Comparison of ENCODE assay signal across 7 mouse cellular contexts in genomic region chr4:63494401-63494966, GRCm38 (mm10). TPM values are rescaled to one million over a fixed set of nuclear protein-coding genes. Genes with fewer than 3 reads are reported as not detected.
DNase-seq lines count a peak whose midpoint lies in the region; ATAC-seq and TF ChIP-seq lines count a peak whose summit lies in the region.

No protein-coding gene starts in this region.

- whole genome bisulfite sequencing in forebrain, embryonic 10.5 days: 2% methylated on average over 43 of the region's 43 CpGs
- 5% methylated on average over 43 of the region's 43 CpGs for WGBS in intestine, embryonic 16.5 days
- WGBS in small intestine, adult 2 months: 3% methylated on average over 43 of the region's 43 CpGs

- H3K4me2 ChIP-seq in intestine, embryonic 16.5 days (ENCODE audit: low read depth, low read length): peak overlapping the region; percentile 97

- H3K27ac ChIP-seq in forebrain, embryonic 10.5 days: peak overlapping the region; percentile 87
- no peak overlapping the region for H3K27ac ChIP-seq in intestine, embryonic 16.5 days (ENCODE audit: low read length)
- H3K27ac ChIP-seq in small intestine, adult 2 months (ENCODE audit: insufficient read depth, low read depth, low read length): no peak overlapping the region

- TF ChIP-seq CTCF in small intestine, adult 2 months (IDR thresholded peaks at IDR 0.05; ENCODE audit: extremely low read depth, insufficient read length, insufficient replicate concordance, low read depth, low read length): no peak

- no peak for ATAC-seq in intestine, embryonic 16.5 days

- H3K36me3 ChIP-seq in forebrain, embryonic 10.5 days (replicated peaks): peaks cover 2% of the 10 kb centered on the region; the same call in 1 of the 2 replicates
- no peaks in the 10 kb centered on the region for H3K36me3 ChIP-seq in intestine, embryonic 16.5 days (ENCODE audit: control insufficient read depth, insufficient read depth, low read length)
- H3K36me3 ChIP-seq in small intestine, adult 2 months (ENCODE audit: control insufficient read depth, insufficient read depth, low read length): no peaks in the 10 kb centered on the region

- peak overlapping the region; percentile 78 for H3K4me3 ChIP-seq in forebrain, embryonic 10.5 days
- peak overlapping the region; percentile 74 for H3K4me3 ChIP-seq in intestine, embryonic 16.5 days (ENCODE audit: low read length)
- H3K4me3 ChIP-seq in small intestine, adult 2 months (ENCODE audit: low read depth, low read length): peak overlapping the region; percentile 75

- no peaks in the 10 kb centered on the region for H3K9me3 ChIP-seq in forebrain, embryonic 10.5 days
- H3K9me3 ChIP-seq in intestine, embryonic 16.5 days (ENCODE audit: control insufficient read depth, low read length): no peaks in the 10 kb centered on the region

- H3K4me1 ChIP-seq in forebrain, embryonic 10.5 days: peaks cover 70% of the 10 kb centered on the region
- H3K4me1 ChIP-seq in intestine, embryonic 16.5 days (ENCODE audit: control insufficient read depth, insufficient read depth, low read length): peaks cover 27% of the 10 kb centered on the region
- peaks cover 12% of the 10 kb centered on the region for H3K4me1 ChIP-seq in small intestine, adult 2 months (ENCODE audit: control insufficient read depth, insufficient read depth, insufficient read length, low read length)

- peak; percentile 63 for DNase-seq in retina, embryonic 14.5 days (ENCODE audit: low spot score)
- DNase-seq in retina, postnatal 1 day: no peak
- peak; percentile 48 for DNase-seq in forebrain, embryonic 10.5 days (ENCODE audit: extremely low spot score, low spot score)
- no peak for DNase-seq in ovary, postnatal 14 days (ENCODE audit: low spot score)
- no peak for DNase-seq in Muller cell, postnatal 12 days (ENCODE audit: inconsistent ontology term)

- TF ChIP-seq POLR2A in small intestine, adult 2 months (IDR thresholded peaks at IDR 0.05; ENCODE audit: low read depth, low read length): no peak

- H3K9ac ChIP-seq in intestine, embryonic 16.5 days (ENCODE audit: low read depth, low read length): peak overlapping the region; percentile 85

- H3K27me3 ChIP-seq in forebrain, embryonic 10.5 days (ENCODE audit: poor library complexity, severe bottlenecking): peaks cover 39% of the 10 kb centered on the region
- H3K27me3 ChIP-seq in intestine, embryonic 16.5 days (replicated peaks; ENCODE audit: control insufficient read depth, insufficient read depth, low read length): peaks cover 5% of the 10 kb centered on the region
- H3K27me3 ChIP-seq in small intestine, adult 2 months (ENCODE audit: control insufficient read depth, insufficient read depth, low read length): no peaks in the 10 kb centered on the region

RNA-seq across cellular contexts. Expression of gene Whrn, which starts 1.3 kb away (rescaled TPM):
- 4.6 and 5.1 TPM in 2 replicates for polyA plus RNA-seq in forebrain, embryonic 10.5 days (2016; fragmentation: Nextera tagmentation; extraction: Ambion mirVana)
- 2.9 and 3.0 TPM in 2 replicates for polyA plus RNA-seq in intestine, embryonic 16.5 days (2015; fragmentation: Nextera tagmentation; extraction: Ambion mirVana)
- polyA plus RNA-seq in small intestine, adult 2 months (2012; rRNA removed): 14.0 and 20.2 TPM in 2 replicates

RNA-seq across cellular contexts. Expression of gene Atp6v1g1, which starts 50.1 kb away (rescaled TPM):
- polyA plus RNA-seq in forebrain, embryonic 10.5 days (2016; fragmentation: Nextera tagmentation; extraction: Ambion mirVana): 234 and 239 TPM in 2 replicates
- 335 TPM in 2 replicates for polyA plus RNA-seq in intestine, embryonic 16.5 days (2015; fragmentation: Nextera tagmentation; extraction: Ambion mirVana)
- polyA plus RNA-seq in small intestine, adult 2 months (2012; rRNA removed): 9.7 and 19.5 TPM in 2 replicates

Comparison
In these comparisons a context has a peak if more than half of its experiments do, and no peak if none do; other contexts are left out.
1. DNase-seq: peak in retina, embryonic 14.5 days (single experiment) and forebrain, embryonic 10.5 days (single experiment); none in retina, postnatal 1 day (single experiment), ovary, postnatal 14 days (single experiment) and Muller cell, postnatal 12 days (single experiment).
2. RNA of gene Atp6v1g1, which starts 50.1 kb away (polyA plus RNA-seq): 335 TPM in intestine, embryonic 16.5 days and 234 to 239 TPM in forebrain, embryonic 10.5 days; 9.7 to 19.5 TPM in small intestine, adult 2 months; every median in the first group is over 10 times any median in the second.
3. Peak in every context shown above with its lines, with median percentiles within 50 percentile points of each other: H3K4me3 ChIP-seq.